Mouse (Mus musculus) cerebral cortex, adult 2 months (tissue): Measurements from ENCODE around the gene Mfsd4a.

Source experiments
- WGBS: fragments of 180-500 bp; shearing (Covaris S2); methylation state at CpG from one replicate; pipeline ENCODE4 v1.1.7; 2018; 5-methylcytosine and 5-hydroxymethylcytosine counted together

Gene Mfsd4a

GRCm38 (mm10) chr1:132067261-132068255 is at the start of gene Mfsd4a:
Gene Mfsd4a (minus strand): TSS chr1:132068062.
- WGBS: 2% methylated on average over 78 of the region's 80 CpGs

- WGBS: 29% methylated on average over 18 of the region's 18 CpGs
These were observed 48.7 kb upstream of the Mfsd4a start for GRCm38 (mm10) chr1:132116606-132117005.

- 51% methylated on average over 3 of the region's 3 CpGs for WGBS
These were observed 45.2 kb upstream of the Mfsd4a start for GRCm38 (mm10) chr1:132113098-132113497.

- WGBS: 83% methylated on average over 8 of the region's 8 CpGs
These were observed 44.6 kb upstream of the Mfsd4a start for GRCm38 (mm10) chr1:132112426-132112825.

- WGBS: 64% methylated on average over 1 of the region's 1 CpGs
These were observed 43.5 kb upstream of the Mfsd4a start for GRCm38 (mm10) chr1:132111411-132111810.

GRCm38 (mm10) chr1:132109368-132109767 is 41.5 kb upstream of the Mfsd4a start:
- 68% methylated on average over 2 of the region's 2 CpGs for whole genome bisulfite sequencing

- 81% methylated on average over 14 of the region's 14 CpGs for WGBS
These were observed 36.5 kb upstream of the Mfsd4a start for GRCm38 (mm10) chr1:132104353-132104752.

GRCm38 (mm10) chr1:132101953-132102697 is 34.3 kb upstream of the Mfsd4a start:
- 81% methylated on average over 6 of the region's 6 CpGs for WGBS

GRCm38 (mm10) chr1:132099775-132100174 is 31.9 kb upstream of the Mfsd4a start:
- WGBS: 55% methylated on average over 4 of the region's 4 CpGs

GRCm38 (mm10) chr1:132099016-132099415 is 31.2 kb upstream of the Mfsd4a start:
- 30% methylated on average over 4 of the region's 4 CpGs for WGBS

- WGBS: 58% methylated on average over 1 of the region's 1 CpGs
These were observed 30.2 kb upstream of the Mfsd4a start for GRCm38 (mm10) chr1:132098076-132098475.

GRCm38 (mm10) chr1:132095356-132096004 is 27.6 kb upstream of the Mfsd4a start:
- WGBS: 67% methylated on average over 11 of the region's 11 CpGs

- 95% methylated on average over 4 of the region's 4 CpGs for WGBS
These were observed 25.4 kb upstream of the Mfsd4a start for GRCm38 (mm10) chr1:132093269-132093668.

GRCm38 (mm10) chr1:132090266-132090665 is 22.4 kb upstream of the Mfsd4a start:
- WGBS: 73% methylated on average over 4 of the region's 4 CpGs

GRCm38 (mm10) chr1:132089767-132090166 is 21.9 kb upstream of the Mfsd4a start:
- WGBS: 85% methylated on average over 6 of the region's 6 CpGs

- 49% methylated on average over 5 of the region's 5 CpGs for WGBS
These were observed 20.4 kb upstream of the Mfsd4a start for GRCm38 (mm10) chr1:132088181-132088671.

- 64% methylated on average over 7 of the region's 7 CpGs for WGBS
These were observed 17.6 kb upstream of the Mfsd4a start for GRCm38 (mm10) chr1:132085181-132086049.

GRCm38 (mm10) chr1:132078413-132078812 is 10.6 kb upstream of the Mfsd4a start:
- WGBS: 67% methylated on average over 2 of the region's 2 CpGs

GRCm38 (mm10) chr1:132075576-132075975 is 7.7 kb upstream of the Mfsd4a start:
- WGBS: 83% methylated on average over 10 of the region's 10 CpGs

GRCm38 (mm10) chr1:132070659-132071058 is 2.8 kb upstream of the Mfsd4a start:
- 93% methylated on average over 3 of the region's 3 CpGs for WGBS

- 81% methylated on average over 8 of the region's 8 CpGs for WGBS
These were observed 1.6 kb upstream of the Mfsd4a start for GRCm38 (mm10) chr1:132069436-132069835.
